Mouse (Mus musculus): ENCODE measurements around the gene Rsad2.

Gene Rsad2

GRCm38 (mm10) chr12:26399391-26399790 lies 56.9 kb downstream of the Rsad2 start:
- DNase-seq, result peak; percentile 70

DNA sequence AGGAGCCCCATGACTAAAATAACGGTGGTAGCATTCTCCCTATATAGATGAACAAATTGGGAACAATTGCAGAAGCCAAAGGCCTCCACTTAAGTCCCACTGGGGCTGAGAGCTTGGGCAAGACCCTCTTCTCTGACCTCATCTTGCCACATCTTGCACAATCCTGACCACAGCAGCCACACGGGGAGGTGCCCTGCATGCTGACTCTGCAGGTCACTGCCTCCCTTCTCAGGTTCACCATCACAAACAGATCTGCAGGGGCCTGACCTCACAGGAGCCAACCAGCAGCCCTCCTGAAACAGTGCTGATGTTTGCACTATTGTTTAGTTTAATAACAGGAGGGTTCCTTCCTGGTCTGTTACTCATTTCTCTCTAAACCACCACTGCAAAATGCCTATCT lies 57.7 kb downstream of the Rsad2 start:
- DNase-seq, result no peak

- DNase-seq, result no peak
Observed at GRCm38 (mm10) chr12:26394485-26395470, 61.5 kb downstream of the Rsad2 start.

GRCm38 (mm10) chr12:26393291-26393690 lies 63.0 kb downstream of the Rsad2 start:
- DNase-seq, result peak; percentile 54
